Comparison of ENCODE assay signal across 8 mouse cellular contexts in genomic region chr1:74948784-74949665, GRCm38 (mm10). TPM values are rescaled to one million over a fixed set of nuclear protein-coding genes. Genes with fewer than 3 reads are reported as not detected.
DNase-seq lines count a peak whose midpoint lies in the region; ATAC-seq and TF ChIP-seq lines count a peak whose summit lies in the region.

No protein-coding gene starts in this region.

- peaks cover 98% of the 10 kb centered on the region for H3K27me3 ChIP-seq in forebrain, embryonic 13.5 days
- H3K27me3 ChIP-seq in lung, embryonic 16.5 days (ENCODE audit: control insufficient read depth, insufficient read depth, low read depth, low read length) = peaks cover 77% of the 10 kb centered on the region

- peak; percentile 80 for TF ChIP-seq CTCF in brain, embryonic 14.5 days (IDR thresholded peaks at IDR 0.05; ENCODE audit: borderline replicate concordance, extremely low read depth, insufficient read depth, insufficient read length)

- TF ChIP-seq POLR2A in brain, embryonic 14.5 days (IDR thresholded peaks at IDR 0.05; ENCODE audit: borderline replicate concordance, extremely low read depth, insufficient read depth, insufficient read length, poor library complexity, severe bottlenecking) = no peak

- no peaks in the 10 kb centered on the region for H3K9me3 ChIP-seq in ES-E14 (ENCODE audit: control insufficient read depth, insufficient read depth, low read depth, low read length)
- H3K9me3 ChIP-seq in forebrain, embryonic 13.5 days (replicated peaks) = no peaks in the 10 kb centered on the region
- no peaks in the 10 kb centered on the region for H3K9me3 ChIP-seq in lung, embryonic 16.5 days (ENCODE audit: control insufficient read depth, low read length)

- H3K4me1 ChIP-seq in ES-E14 (ENCODE audit: control insufficient read depth in 2 of 2, insufficient read depth in 2 of 2, low read length in 2 of 2, poor library complexity in 1 of 2) = peaks cover 0 to 6% of the 10 kb centered on the region in 2 experiments; a peak in 1 of 4 replicates
- peaks cover 38% of the 10 kb centered on the region for H3K4me1 ChIP-seq in forebrain, embryonic 13.5 days
- peaks cover 16% of the 10 kb centered on the region for H3K4me1 ChIP-seq in lung, embryonic 16.5 days (replicated peaks; ENCODE audit: control insufficient read depth, insufficient read depth, low read length)

- 0 out of 4 replicates have a peak overlapping the region, but pooled peaks of 1 of the 2 experiments have one; percentile 31 for H3K4me3 ChIP-seq in ES-E14 (ENCODE audit: insufficient read depth in 1 of 2, low read depth in 1 of 2, low read length in 2 of 2, poor library complexity in 1 of 2, severe bottlenecking in 1 of 2)
- H3K4me3 ChIP-seq in forebrain, embryonic 13.5 days = 0 out of 2 replicates have a peak overlapping the region, but pooled peaks have one; percentile 26
- H3K4me3 ChIP-seq in lung, embryonic 16.5 days (ENCODE audit: low read length) = peak overlapping the region; percentile 0; the same call in 1 of the 2 replicates

- peak overlapping the region; percentile 60 for H3K4me2 ChIP-seq in forebrain, embryonic 13.5 days
- H3K4me2 ChIP-seq in lung, embryonic 16.5 days (ENCODE audit: low read depth, low read length) = no peak overlapping the region

- no peak overlapping the region for H3K27ac ChIP-seq in ES-E14 (ENCODE audit: insufficient read depth, low read depth, low read length, poor library complexity, severe bottlenecking)
- H3K27ac ChIP-seq in forebrain, embryonic 13.5 days = no peak overlapping the region
- no peak overlapping the region for H3K27ac ChIP-seq in lung, embryonic 16.5 days (ENCODE audit: low read length)

- ATAC-seq in forebrain, embryonic 13.5 days = no peak; the same call in 1 of the 2 replicates
- peak; percentile 64; the same call in 1 of the 2 replicates for ATAC-seq in lung, embryonic 16.5 days (ENCODE audit: low read depth)
- no peak for ATAC-seq in monocyte, adult 5-6 weeks (replicated peaks; ENCODE audit: insufficient number of reproducible peaks, low FRiP score, low TSS enrichment, poor library complexity, severe bottlenecking)

- 1% methylated on average over 20 of the region's 20 CpGs for WGBS in forebrain, embryonic 13.5 days
- 3% methylated on average over 20 of the region's 20 CpGs for WGBS in lung, embryonic 16.5 days

- H3K36me3 ChIP-seq in ES-E14 (ENCODE audit: control insufficient read depth, insufficient read depth, low read length, poor library complexity, severe bottlenecking) = no peaks in the 10 kb centered on the region
- no peaks in the 10 kb centered on the region for H3K36me3 ChIP-seq in forebrain, embryonic 13.5 days (ENCODE audit: poor library complexity, severe bottlenecking)
- no peaks in the 10 kb centered on the region for H3K36me3 ChIP-seq in lung, embryonic 16.5 days (ENCODE audit: control insufficient read depth, insufficient read depth, low read length)

- no peak for DNase-seq in ES-E14 (ENCODE audit: low read depth, low spot score)
- peak; percentile 59 for DNase-seq in brain, embryonic 14.5 days (ENCODE audit: low read depth)
- peak; percentile 78 for DNase-seq in heart, postnatal 4 days
- peak; percentile 33 for DNase-seq in layer of hippocampus, adult 9-11 months
- DNase-seq in retina, postnatal 1 day = peak; percentile 67

- in situ Hi-C loops in ES-E14 (cut with MboI; ENCODE audit: low sequenced_read_pairs in 2 of 2, unreplicated experiment in 2 of 2) = no loop called here

- no peak overlapping the region for H3K9ac ChIP-seq in ES-E14 (ENCODE audit: insufficient read depth, low read depth, low read length, poor library complexity, severe bottlenecking)
- H3K9ac ChIP-seq in forebrain, embryonic 13.5 days = no peak overlapping the region
- no peak overlapping the region for H3K9ac ChIP-seq in lung, embryonic 16.5 days (ENCODE audit: low read length)

TF ChIP-seq in ES-E14, 5 proteins besides CTCF, POLR2A, EP300 and RAD21:
- no peak for TF ChIP-seq MAFK (IDR thresholded peaks at IDR 0.05; ENCODE audit: insufficient read depth, low read depth, low read length)
- TF ChIP-seq CHD2 (IDR thresholded peaks at IDR 0.05; ENCODE audit: low read depth, low read length) = no peak
- no peak for TF ChIP-seq HCFC1 (IDR thresholded peaks at IDR 0.05; ENCODE audit: borderline replicate concordance, insufficient read depth, low read length)
- TF ChIP-seq ZNF384 (IDR thresholded peaks at IDR 0.05; ENCODE audit: low read depth, low read length) = no peak
- 0 out of 2 replicates have a peak, but pooled peaks have one; percentile 19 for TF ChIP-seq ZC3H11A (IDR thresholded peaks at IDR 0.05; ENCODE audit: borderline replicate concordance, low read depth, low read length)
TF ChIP-seq in ES-E14: peak in this region for 1.

RNA-seq across cellular contexts. Expression of gene Ihh, which starts 2.4 kb away (rescaled TPM):
- 0.37 and 0.67 TPM in 2 replicates for total RNA-seq in ES-E14 (2012; rRNA removed)
- polyA plus RNA-seq in brain, embryonic 14.5 days (2012; rRNA removed) = 0.47 and 0.57 TPM in 2 replicates
- 0.20 and 0.21 TPM in 2 replicates for polyA plus RNA-seq in forebrain, embryonic 13.5 days (2015; fragmentation: Nextera tagmentation; extraction: Ambion mirVana)
- under 1 TPM; 0.18 to 0.26 TPM for total RNA-seq in heart, postnatal 4 days (2021)
- 0.18 and 0.21 TPM in 2 replicates for polyA plus RNA-seq in lung, embryonic 16.5 days (2015; fragmentation: Nextera tagmentation; extraction: Ambion mirVana)
- not detected in 3 replicates for total RNA-seq in monocyte, adult 5-6 weeks (2017)

RNA-seq across cellular contexts. Expression of gene Cfap65, which starts 13.6 kb away (rescaled TPM):
- total RNA-seq in ES-E14 (2012; rRNA removed) = 0.05 TPM in 1 of 2 replicates, not detected in the other
- polyA plus RNA-seq in brain, embryonic 14.5 days (2012; rRNA removed) = 2.4 and 3.9 TPM in 2 replicates
- polyA plus RNA-seq in forebrain, embryonic 13.5 days (2015; fragmentation: Nextera tagmentation; extraction: Ambion mirVana) = 0.56 and 0.57 TPM in 2 replicates
- total RNA-seq in heart, postnatal 4 days (2021) = not detected
- polyA plus RNA-seq in lung, embryonic 16.5 days (2015; fragmentation: Nextera tagmentation; extraction: Ambion mirVana) = 2.7 and 2.9 TPM in 2 replicates
- total RNA-seq in monocyte, adult 5-6 weeks (2017) = not detected in 3 replicates

RNA-seq across cellular contexts. Expression of gene Cryba2, which starts 56.1 kb away (rescaled TPM):
- total RNA-seq in ES-E14 (2012; rRNA removed) = not detected in 2 replicates
- polyA plus RNA-seq in brain, embryonic 14.5 days (2012; rRNA removed) = 0.44 and 1.1 TPM in 2 replicates
- polyA plus RNA-seq in forebrain, embryonic 13.5 days (2015; fragmentation: Nextera tagmentation; extraction: Ambion mirVana) = not detected in 2 replicates
- not detected for total RNA-seq in heart, postnatal 4 days (2021)
- not detected in 2 replicates for polyA plus RNA-seq in lung, embryonic 16.5 days (2015; fragmentation: Nextera tagmentation; extraction: Ambion mirVana)
- total RNA-seq in monocyte, adult 5-6 weeks (2017) = not detected in 3 replicates
